Mouse (Mus musculus): ENCODE results near the gene Rasa3. TPM values are rescaled to one million over a fixed set of nuclear protein-coding genes. Genes with fewer than 3 reads are reported as not detected.

Gene Rasa3
- polyA plus RNA-seq, 1 experiment from 2014 or later: 33.2 TPM

DNA sequence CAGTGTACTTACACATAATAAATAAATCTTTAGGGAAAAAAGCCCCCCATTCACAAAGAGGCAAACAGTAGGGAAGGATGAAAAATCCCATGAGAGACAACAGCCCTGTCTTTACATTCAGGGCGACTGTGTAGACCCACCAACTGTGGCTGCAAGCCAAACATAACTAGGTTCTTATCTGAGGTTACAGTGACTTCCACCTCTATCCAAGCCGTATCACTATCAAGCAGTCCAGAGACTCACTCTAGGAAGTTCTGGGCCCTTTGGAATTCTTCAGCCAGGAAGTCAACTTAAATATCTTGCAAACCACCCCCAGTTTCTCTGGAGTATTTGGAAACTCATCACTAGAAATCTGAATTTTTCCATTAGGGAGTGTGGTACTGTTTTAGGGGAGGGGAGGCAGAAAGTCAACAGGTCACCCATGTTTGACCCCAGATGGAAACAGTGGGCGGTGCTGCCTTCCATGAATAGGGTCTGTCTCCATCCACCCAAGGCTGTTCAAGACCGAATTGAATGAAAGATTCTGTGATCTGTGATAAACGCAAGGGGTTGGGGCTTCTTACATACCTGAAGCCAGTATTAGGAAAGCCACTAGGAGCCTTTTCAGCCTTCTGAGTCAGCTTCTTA is 22.0 kb upstream of the Rasa3 start:
- Histone ChIP-seq H3K4me2 (ENCODE audit: low read length) (no peak overlapping the region), H3K4me3 (ENCODE audit: low read depth, low read length) (no peak overlapping the region), H3K4me1 (ENCODE audit: control insufficient read depth, insufficient read depth, low read length) (no peaks in the 10 kb centered on the region), H3K9me3 (replicated peaks; ENCODE audit: control insufficient read depth, low read length, poor library complexity, severe bottlenecking) (no peaks in the 10 kb centered on the region), H3K9ac (ENCODE audit: low read depth, low read length) (no peak overlapping the region), H3K36me3 (ENCODE audit: control insufficient read depth, insufficient read depth, low read length) (no peaks in the 10 kb centered on the region), H3K27me3 (ENCODE audit: control insufficient read depth, insufficient read depth, low read depth, low read length) (no peaks in the 10 kb centered on the region), H3K27ac (ENCODE audit: low read length) (no peak overlapping the region)
- WGBS: 80% methylated on average over 5 of the region's 5 CpGs
- no peak for ATAC-seq

- 91% methylated on average over 3 of the region's 3 CpGs for whole genome bisulfite sequencing
- ATAC-seq: no peak
Measured at GRCm38 (mm10) chr8:13698281-13698680, 20.9 kb upstream of the Rasa3 start.

GRCm38 (mm10) chr8:13697681-13698080 is 20.3 kb upstream of the Rasa3 start:
- no peak overlapping the region for H3K27ac ChIP-seq (ENCODE audit: low read length)
- WGBS: 87% methylated on average over 8 of the region's 8 CpGs

More at GRCm38 (mm10) chr8:13698281-13698680, 20.9 kb upstream of the Rasa3 start:
- no peak overlapping the region for H3K27ac ChIP-seq (ENCODE audit: low read length)
- no peak overlapping the region for H3K9ac ChIP-seq (ENCODE audit: low read depth, low read length)
- no peak overlapping the region for H3K4me2 ChIP-seq (ENCODE audit: low read length)
- no peaks in the 10 kb centered on the region for H3K4me1 ChIP-seq (ENCODE audit: control insufficient read depth, insufficient read depth, low read length)
- H3K4me3 ChIP-seq (ENCODE audit: low read depth, low read length): no peak overlapping the region
- no peaks in the 10 kb centered on the region for H3K27me3 ChIP-seq (ENCODE audit: control insufficient read depth, insufficient read depth, low read depth, low read length)
- H3K9me3 ChIP-seq (replicated peaks; ENCODE audit: control insufficient read depth, low read length, poor library complexity, severe bottlenecking): no peaks in the 10 kb centered on the region
- H3K36me3 ChIP-seq (ENCODE audit: control insufficient read depth, insufficient read depth, low read length): no peaks in the 10 kb centered on the region

GRCm38 (mm10) chr8:13697196-13697595 is 19.8 kb upstream of the Rasa3 start:
- no peak for ATAC-seq
- Histone ChIP-seq H3K4me1 (ENCODE audit: control insufficient read depth, insufficient read depth, low read length) (0 out of 2 replicates have a peak, but pooled peaks cover 1% of the 10 kb centered on the region), H3K9ac (ENCODE audit: low read depth, low read length) (no peak overlapping the region), H3K36me3 (ENCODE audit: control insufficient read depth, insufficient read depth, low read length) (no peaks in the 10 kb centered on the region), H3K27me3 (ENCODE audit: control insufficient read depth, insufficient read depth, low read depth, low read length) (no peaks in the 10 kb centered on the region), H3K4me2 (ENCODE audit: low read length) (no peak overlapping the region), H3K4me3 (ENCODE audit: low read depth, low read length) (no peak overlapping the region), H3K27ac (ENCODE audit: low read length) (no peak overlapping the region), H3K9me3 (replicated peaks; ENCODE audit: control insufficient read depth, low read length, poor library complexity, severe bottlenecking) (no peaks in the 10 kb centered on the region)
- 76% methylated on average over 8 of the region's 8 CpGs for WGBS

More at GRCm38 (mm10) chr8:13697681-13698080, 20.3 kb upstream of the Rasa3 start:
- no peak for ATAC-seq
- no peak overlapping the region for H3K4me2 ChIP-seq (ENCODE audit: low read length)
- H3K9me3 ChIP-seq (replicated peaks; ENCODE audit: control insufficient read depth, low read length, poor library complexity, severe bottlenecking): no peaks in the 10 kb centered on the region
- H3K36me3 ChIP-seq (ENCODE audit: control insufficient read depth, insufficient read depth, low read length): no peaks in the 10 kb centered on the region
- H3K9ac ChIP-seq (ENCODE audit: low read depth, low read length): no peak overlapping the region
- no peaks in the 10 kb centered on the region for H3K4me1 ChIP-seq (ENCODE audit: control insufficient read depth, insufficient read depth, low read length)
- no peaks in the 10 kb centered on the region for H3K27me3 ChIP-seq (ENCODE audit: control insufficient read depth, insufficient read depth, low read depth, low read length)
- H3K4me3 ChIP-seq (ENCODE audit: low read depth, low read length): no peak overlapping the region

DNA sequence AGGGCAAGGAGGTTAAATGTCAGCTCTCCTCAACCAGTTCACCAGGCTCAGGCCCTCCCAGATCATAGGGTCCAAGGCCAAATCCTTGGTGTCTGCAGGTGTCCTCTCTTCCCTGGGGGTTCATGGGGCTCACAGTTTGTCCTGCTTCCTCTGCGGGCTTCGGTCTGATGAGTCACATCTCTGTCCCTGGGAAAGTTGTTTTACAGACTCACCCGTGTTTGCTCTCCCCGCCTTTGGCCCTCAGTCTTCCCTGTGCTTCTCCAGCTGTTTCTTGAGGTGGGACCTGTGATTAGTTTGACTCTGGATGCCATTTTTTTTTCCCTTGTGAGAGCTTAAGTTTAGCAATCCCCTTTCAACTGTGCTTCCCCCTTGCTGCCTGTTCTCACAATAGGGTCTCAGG is 18.8 kb upstream of the Rasa3 start:
- Histone ChIP-seq H3K36me3 (ENCODE audit: control insufficient read depth, insufficient read depth, low read length) (no peaks in the 10 kb centered on the region), H3K9me3 (replicated peaks; ENCODE audit: control insufficient read depth, low read length, poor library complexity, severe bottlenecking) (no peaks in the 10 kb centered on the region), H3K4me2 (ENCODE audit: low read length) (no peak overlapping the region), H3K4me1 (ENCODE audit: control insufficient read depth, insufficient read depth, low read length) (0 out of 2 replicates have a peak, but pooled peaks cover 2% of the 10 kb centered on the region), H3K4me3 (ENCODE audit: low read depth, low read length) (no peak overlapping the region), H3K27ac (ENCODE audit: low read length) (no peak overlapping the region), H3K9ac (ENCODE audit: low read depth, low read length) (no peak overlapping the region), H3K27me3 (ENCODE audit: control insufficient read depth, insufficient read depth, low read depth, low read length) (no peaks in the 10 kb centered on the region)
- WGBS: 83% methylated on average over 4 of the region's 4 CpGs
- no peak for ATAC-seq

DNA sequence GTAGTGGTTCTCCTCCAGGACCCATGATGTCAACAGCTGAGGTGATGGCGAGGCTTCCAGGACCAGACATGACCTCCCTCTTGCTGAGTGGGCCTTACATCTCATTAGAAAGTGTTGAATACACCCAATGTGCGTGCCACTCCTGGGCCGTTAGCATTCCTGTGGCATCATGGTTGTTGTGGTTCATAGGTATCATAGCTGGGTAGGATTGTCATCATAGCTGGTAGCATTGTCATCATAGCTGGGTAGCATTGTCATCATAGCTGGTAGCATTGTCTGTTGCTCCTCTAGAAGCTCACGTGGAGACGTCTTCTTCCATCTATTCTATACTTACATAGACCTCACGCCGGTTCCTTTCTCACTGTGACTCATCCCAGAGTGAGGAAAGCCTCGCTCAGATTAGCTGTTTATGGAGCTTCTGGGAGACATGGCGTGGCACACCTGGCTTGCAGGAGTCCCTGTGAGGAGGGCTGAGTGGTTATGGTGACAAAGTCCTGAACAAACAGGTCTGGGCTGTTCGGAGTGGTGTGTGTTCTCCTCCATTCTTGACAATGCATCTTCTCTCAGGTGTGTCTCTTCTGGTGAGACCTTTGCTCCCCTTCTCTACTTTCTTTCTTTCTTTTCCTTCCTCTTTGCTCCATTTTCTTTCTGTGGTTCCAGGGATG is 17.9 kb upstream of the Rasa3 start:
- WGBS: 95% methylated on average over 10 of the region's 10 CpGs
- ATAC-seq: no peak
- Histone ChIP-seq H3K4me3 (ENCODE audit: low read depth, low read length) (no peak overlapping the region), H3K9ac (ENCODE audit: low read depth, low read length) (no peak overlapping the region), H3K4me2 (ENCODE audit: low read length) (no peak overlapping the region), H3K4me1 (ENCODE audit: control insufficient read depth, insufficient read depth, low read length) (0 out of 2 replicates have a peak, but pooled peaks cover 2% of the 10 kb centered on the region), H3K36me3 (ENCODE audit: control insufficient read depth, insufficient read depth, low read length) (no peaks in the 10 kb centered on the region), H3K9me3 (replicated peaks; ENCODE audit: control insufficient read depth, low read length, poor library complexity, severe bottlenecking) (no peaks in the 10 kb centered on the region), H3K27ac (ENCODE audit: low read length) (no peak overlapping the region), H3K27me3 (ENCODE audit: control insufficient read depth, insufficient read depth, low read depth, low read length) (no peaks in the 10 kb centered on the region)

DNA sequence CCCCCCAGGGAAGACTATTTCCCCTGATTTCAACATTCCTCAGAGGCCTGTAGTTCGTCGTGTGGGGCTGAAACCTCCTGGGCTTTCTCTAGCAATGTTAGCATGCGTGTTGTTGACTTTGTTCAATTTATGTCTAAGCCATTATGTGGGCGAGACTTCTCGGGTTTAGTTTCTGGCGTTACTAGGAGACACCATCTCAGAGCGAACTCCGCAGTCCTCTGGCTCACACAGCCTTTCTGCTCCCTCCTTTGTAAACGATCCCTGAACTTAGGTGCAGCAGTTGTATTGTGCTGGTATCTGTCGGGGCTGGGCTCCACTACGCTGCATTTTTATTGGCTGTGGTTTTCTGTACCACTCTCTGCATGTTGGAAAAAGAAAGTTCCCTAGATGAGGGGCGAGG is 17.3 kb upstream of the Rasa3 start:
- no peak overlapping the region for H3K27ac ChIP-seq (ENCODE audit: low read length)
- WGBS: 66% methylated on average over 12 of the region's 12 CpGs

GRCm38 (mm10) chr8:13692302-13693066 is 15.1 kb upstream of the Rasa3 start:
- Histone ChIP-seq H3K27ac (ENCODE audit: low read length) (no peak overlapping the region), H3K9me3 (replicated peaks; ENCODE audit: control insufficient read depth, low read length, poor library complexity, severe bottlenecking) (no peaks in the 10 kb centered on the region), H3K9ac (ENCODE audit: low read depth, low read length) (no peak overlapping the region), H3K36me3 (ENCODE audit: control insufficient read depth, insufficient read depth, low read length) (no peaks in the 10 kb centered on the region), H3K4me1 (ENCODE audit: control insufficient read depth, insufficient read depth, low read length) (0 out of 2 replicates have a peak, but pooled peaks cover 2% of the 10 kb centered on the region), H3K27me3 (ENCODE audit: control insufficient read depth, insufficient read depth, low read depth, low read length) (no peaks in the 10 kb centered on the region), H3K4me3 (ENCODE audit: low read depth, low read length) (no peak overlapping the region), H3K4me2 (ENCODE audit: low read length) (no peak overlapping the region)
- ATAC-seq: no peak
- 36% methylated on average over 10 of the region's 10 CpGs for WGBS

More for the DNA sequence above, 17.3 kb upstream of the Rasa3 start:
- Histone ChIP-seq H3K9me3 (replicated peaks; ENCODE audit: control insufficient read depth, low read length, poor library complexity, severe bottlenecking) (no peaks in the 10 kb centered on the region), H3K36me3 (ENCODE audit: control insufficient read depth, insufficient read depth, low read length) (no peaks in the 10 kb centered on the region), H3K4me3 (ENCODE audit: low read depth, low read length) (no peak overlapping the region), H3K9ac (ENCODE audit: low read depth, low read length) (no peak overlapping the region), H3K27me3 (ENCODE audit: control insufficient read depth, insufficient read depth, low read depth, low read length) (no peaks in the 10 kb centered on the region), H3K4me1 (ENCODE audit: control insufficient read depth, insufficient read depth, low read length) (0 out of 2 replicates have a peak, but pooled peaks cover 2% of the 10 kb centered on the region), H3K4me2 (ENCODE audit: low read length) (no peak overlapping the region)
- no peak for ATAC-seq

- no peaks in the 10 kb centered on the region for H3K36me3 ChIP-seq (ENCODE audit: control insufficient read depth, insufficient read depth, low read length)
- no peak overlapping the region for H3K27ac ChIP-seq (ENCODE audit: low read length)
- WGBS: 88% methylated on average over 5 of the region's 5 CpGs
- H3K9me3 ChIP-seq (replicated peaks; ENCODE audit: control insufficient read depth, low read length, poor library complexity, severe bottlenecking): no peaks in the 10 kb centered on the region
- no peaks in the 10 kb centered on the region for H3K27me3 ChIP-seq (ENCODE audit: control insufficient read depth, insufficient read depth, low read depth, low read length)
- H3K4me2 ChIP-seq (ENCODE audit: low read length): no peak overlapping the region
- H3K9ac ChIP-seq (ENCODE audit: low read depth, low read length): no peak overlapping the region
- ATAC-seq: no peak
- 0 out of 2 replicates have a peak, but pooled peaks cover 2% of the 10 kb centered on the region for H3K4me1 ChIP-seq (ENCODE audit: control insufficient read depth, insufficient read depth, low read length)
- no peak overlapping the region for H3K4me3 ChIP-seq (ENCODE audit: low read depth, low read length)
Measured at GRCm38 (mm10) chr8:13689331-13689730, 11.9 kb upstream of the Rasa3 start.
